Mouse (Mus musculus): Measurements from ENCODE around the gene Pih1d3. TPM values are rescaled to one million over a fixed set of nuclear protein-coding genes. Genes with fewer than 3 reads are reported as not detected.

Pih1d3 gene
- not detected in 2 replicates for polyA plus RNA-seq (2015; fragmentation: Nextera tagmentation; extraction: Ambion mirVana)

DNA sequence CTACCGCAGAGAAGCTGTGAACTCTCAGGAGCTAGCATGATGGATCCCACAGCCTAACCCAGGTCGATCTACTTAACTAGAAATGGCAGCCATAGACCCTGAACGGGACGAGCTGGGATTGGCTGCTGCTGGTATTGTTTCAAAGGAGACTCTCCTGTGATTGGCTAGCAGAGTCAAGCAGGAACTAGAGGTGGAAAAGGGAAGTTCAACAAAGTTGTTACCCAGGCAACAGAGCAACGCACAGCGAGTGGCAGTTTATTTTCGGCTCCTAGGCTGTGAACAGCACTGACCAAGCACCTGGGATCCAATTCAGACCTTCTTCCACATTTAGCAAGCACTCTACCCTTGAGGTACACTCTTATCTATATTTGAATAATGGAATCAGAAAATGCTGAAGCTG, at the start of gene Pih1d3, which contains the start of gene 4931428L18Rik:
TSS of gene Pih1d3 (plus strand) at position 275 of the 400 bp plus-strand sequence.
TSS of gene 4931428L18Rik (minus strand) at position 121 of the 400 bp plus-strand sequence.
- no peak for ATAC-seq
- Histone ChIP-seq H3K9me3 (replicated peaks; ENCODE audit: control insufficient read depth, low read length, poor library complexity, severe bottlenecking) (no peaks in the 10 kb centered on the region), H3K4me3 (ENCODE audit: low read depth, low read length) (no peak within 1 kb of the TSS), H3K4me2 (ENCODE audit: low read length) (no peak within 1 kb of the TSS), H3K27me3 (ENCODE audit: control insufficient read depth, insufficient read depth, low read depth, low read length) (no peaks in the 10 kb centered on the region), H3K4me1 (ENCODE audit: control insufficient read depth, insufficient read depth, low read length) (no peaks in the 10 kb centered on the region), H3K36me3 (ENCODE audit: control insufficient read depth, insufficient read depth, low read length) (no peaks in the 10 kb centered on the region), H3K27ac (ENCODE audit: low read length) (no peak within 1 kb of the TSS), H3K9ac (ENCODE audit: low read depth, low read length) (no peak within 1 kb of the TSS)
- WGBS = 92% methylated on average over 7 of the region's 7 CpGs

GRCm38 (mm10) chr1:31175401-31175800, 47.2 kb upstream of the Pih1d3 start:
- 75% methylated on average over 3 of the region's 3 CpGs for WGBS
- ATAC-seq = no peak
- H3K4me2 ChIP-seq (ENCODE audit: low read length) = no peak overlapping the region
- H3K27me3 ChIP-seq (ENCODE audit: control insufficient read depth, insufficient read depth, low read depth, low read length) = no peaks in the 10 kb centered on the region
- no peaks in the 10 kb centered on the region for H3K36me3 ChIP-seq (ENCODE audit: control insufficient read depth, insufficient read depth, low read length)
- no peaks in the 10 kb centered on the region for H3K4me1 ChIP-seq (ENCODE audit: control insufficient read depth, insufficient read depth, low read length)
- H3K4me3 ChIP-seq (ENCODE audit: low read depth, low read length) = no peak overlapping the region
- no peak overlapping the region for H3K27ac ChIP-seq (ENCODE audit: low read length)
- H3K9ac ChIP-seq (ENCODE audit: low read depth, low read length) = no peak overlapping the region
- H3K9me3 ChIP-seq (replicated peaks; ENCODE audit: control insufficient read depth, low read length, poor library complexity, severe bottlenecking) = no peaks in the 10 kb centered on the region

GRCm38 (mm10) chr1:31176101-31176500, 46.5 kb upstream of the Pih1d3 start, which contains the start of gene Lgsn:
TSS of gene Lgsn (plus strand) at chr1:31176401.
- WGBS = 76% methylated on average over 5 of the region's 5 CpGs
- ATAC-seq = no peak
- no peak within 1 kb of the TSS for H3K9ac ChIP-seq (ENCODE audit: low read depth, low read length)
- no peaks in the 10 kb centered on the region for H3K9me3 ChIP-seq (replicated peaks; ENCODE audit: control insufficient read depth, low read length, poor library complexity, severe bottlenecking)
- no peaks in the 10 kb centered on the region for H3K36me3 ChIP-seq (ENCODE audit: control insufficient read depth, insufficient read depth, low read length)
- no peak within 1 kb of the TSS for H3K27ac ChIP-seq (ENCODE audit: low read length)
- no peak within 1 kb of the TSS for H3K4me3 ChIP-seq (ENCODE audit: low read depth, low read length)
- H3K4me1 ChIP-seq (ENCODE audit: control insufficient read depth, insufficient read depth, low read length) = no peaks in the 10 kb centered on the region
- no peak within 1 kb of the TSS for H3K4me2 ChIP-seq (ENCODE audit: low read length)
- no peaks in the 10 kb centered on the region for H3K27me3 ChIP-seq (ENCODE audit: control insufficient read depth, insufficient read depth, low read depth, low read length)

DNA sequence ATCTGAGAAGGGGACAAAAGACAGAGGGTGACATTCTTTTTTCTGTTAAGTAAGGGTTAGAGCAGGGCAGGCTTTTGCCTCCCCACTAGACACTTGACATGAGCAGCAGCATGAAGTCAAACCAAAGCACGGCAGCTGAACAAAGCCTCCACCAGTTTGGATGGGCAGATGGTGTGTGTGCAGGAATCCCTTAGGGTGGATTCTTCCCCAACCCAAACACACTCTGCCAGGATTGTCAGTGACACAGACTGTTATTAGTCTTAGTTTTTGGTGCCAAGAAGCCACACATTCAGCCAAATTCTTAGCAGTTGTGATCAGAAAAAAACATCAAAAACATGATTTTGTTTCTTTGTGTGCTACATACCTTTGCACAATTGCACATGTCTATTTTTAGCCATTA, 44.4 kb upstream of the Pih1d3 start:
- H3K9ac ChIP-seq (ENCODE audit: low read depth, low read length) = no peak overlapping the region
- H3K4me2 ChIP-seq (ENCODE audit: low read length) = no peak overlapping the region
- no peaks in the 10 kb centered on the region for H3K9me3 ChIP-seq (replicated peaks; ENCODE audit: control insufficient read depth, low read length, poor library complexity, severe bottlenecking)
- no peaks in the 10 kb centered on the region for H3K4me1 ChIP-seq (ENCODE audit: control insufficient read depth, insufficient read depth, low read length)
- H3K36me3 ChIP-seq (ENCODE audit: control insufficient read depth, insufficient read depth, low read length) = no peaks in the 10 kb centered on the region
- ATAC-seq = no peak
- no peak overlapping the region for H3K27ac ChIP-seq (ENCODE audit: low read length)
- 18% methylated on average over 1 of the region's 1 CpGs for WGBS
- no peak overlapping the region for H3K4me3 ChIP-seq (ENCODE audit: low read depth, low read length)
- H3K27me3 ChIP-seq (ENCODE audit: control insufficient read depth, insufficient read depth, low read depth, low read length) = no peaks in the 10 kb centered on the region

- Histone ChIP-seq H3K27me3 (ENCODE audit: control insufficient read depth, insufficient read depth, low read depth, low read length) (no peaks in the 10 kb centered on the region), H3K4me1 (ENCODE audit: control insufficient read depth, insufficient read depth, low read length) (no peaks in the 10 kb centered on the region), H3K4me3 (ENCODE audit: low read depth, low read length) (no peak overlapping the region), H3K4me2 (ENCODE audit: low read length) (no peak overlapping the region), H3K9me3 (replicated peaks; ENCODE audit: control insufficient read depth, low read length, poor library complexity, severe bottlenecking) (no peaks in the 10 kb centered on the region), H3K27ac (ENCODE audit: low read length) (no peak overlapping the region), H3K36me3 (ENCODE audit: control insufficient read depth, insufficient read depth, low read length) (no peaks in the 10 kb centered on the region), H3K9ac (ENCODE audit: low read depth, low read length) (no peak overlapping the region)
- WGBS = 82% methylated on average over 10 of the region's 10 CpGs
- no peak for ATAC-seq
Observed at GRCm38 (mm10) chr1:31190237-31190866, 32.3 kb upstream of the Pih1d3 start.

- no peaks in the 10 kb centered on the region for H3K36me3 ChIP-seq (ENCODE audit: control insufficient read depth, insufficient read depth, low read length)
- no peak for ATAC-seq
Observed at GRCm38 (mm10) chr1:31195633-31196032, 27.0 kb upstream of the Pih1d3 start.

DNA sequence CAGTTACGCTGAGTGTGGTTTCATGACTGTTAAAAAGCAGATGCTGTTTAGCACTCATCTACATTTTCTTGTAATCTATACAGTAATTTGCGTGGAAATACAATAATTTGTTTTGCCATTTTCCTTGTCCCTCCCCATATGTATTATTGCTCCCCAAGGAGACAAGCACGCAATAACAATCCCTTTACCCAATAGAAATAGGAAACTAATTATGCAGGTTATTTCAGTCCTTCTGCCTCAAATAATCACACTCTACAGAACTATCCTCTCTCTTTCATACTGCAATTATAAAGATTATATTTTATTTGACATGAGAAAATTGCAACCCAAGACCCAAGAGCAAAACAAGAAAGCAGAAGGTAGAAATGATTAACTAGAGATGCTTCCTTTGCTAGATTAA, 25.7 kb upstream of the Pih1d3 start:
- no peak for ATAC-seq

More at GRCm38 (mm10) chr1:31195633-31196032, 27.0 kb upstream of the Pih1d3 start:
- no peaks in the 10 kb centered on the region for H3K27me3 ChIP-seq (ENCODE audit: control insufficient read depth, insufficient read depth, low read depth, low read length)
- H3K9me3 ChIP-seq (replicated peaks; ENCODE audit: control insufficient read depth, low read length, poor library complexity, severe bottlenecking) = no peaks in the 10 kb centered on the region
- H3K4me2 ChIP-seq (ENCODE audit: low read length) = no peak overlapping the region
- no peak overlapping the region for H3K27ac ChIP-seq (ENCODE audit: low read length)
- WGBS = 82% methylated on average over 1 of the region's 1 CpGs
- no peak overlapping the region for H3K9ac ChIP-seq (ENCODE audit: low read depth, low read length)
- H3K4me3 ChIP-seq (ENCODE audit: low read depth, low read length) = no peak overlapping the region
- H3K4me1 ChIP-seq (ENCODE audit: control insufficient read depth, insufficient read depth, low read length) = no peaks in the 10 kb centered on the region

GRCm38 (mm10) chr1:31203771-31204170, 18.9 kb upstream of the Pih1d3 start:
- H3K27me3 ChIP-seq (ENCODE audit: control insufficient read depth, insufficient read depth, low read depth, low read length) = no peaks in the 10 kb centered on the region
- no peak overlapping the region for H3K4me2 ChIP-seq (ENCODE audit: low read length)
- no peak overlapping the region for H3K4me3 ChIP-seq (ENCODE audit: low read depth, low read length)
- no peak overlapping the region for H3K27ac ChIP-seq (ENCODE audit: low read length)
- no peak overlapping the region for H3K9ac ChIP-seq (ENCODE audit: low read depth, low read length)
- no peaks in the 10 kb centered on the region for H3K4me1 ChIP-seq (ENCODE audit: control insufficient read depth, insufficient read depth, low read length)
- no peaks in the 10 kb centered on the region for H3K9me3 ChIP-seq (replicated peaks; ENCODE audit: control insufficient read depth, low read length, poor library complexity, severe bottlenecking)
- WGBS = 91% methylated on average over 10 of the region's 10 CpGs
- H3K36me3 ChIP-seq (ENCODE audit: control insufficient read depth, insufficient read depth, low read length) = no peaks in the 10 kb centered on the region
- no peak for ATAC-seq

More for the DNA sequence above, 25.7 kb upstream of the Pih1d3 start:
- Histone ChIP-seq H3K4me3 (ENCODE audit: low read depth, low read length) (no peak overlapping the region), H3K4me2 (ENCODE audit: low read length) (no peak overlapping the region), H3K9me3 (replicated peaks; ENCODE audit: control insufficient read depth, low read length, poor library complexity, severe bottlenecking) (no peaks in the 10 kb centered on the region), H3K27ac (ENCODE audit: low read length) (no peak overlapping the region), H3K36me3 (ENCODE audit: control insufficient read depth, insufficient read depth, low read length) (no peaks in the 10 kb centered on the region), H3K9ac (ENCODE audit: low read depth, low read length) (no peak overlapping the region), H3K27me3 (ENCODE audit: control insufficient read depth, insufficient read depth, low read depth, low read length) (no peaks in the 10 kb centered on the region), H3K4me1 (ENCODE audit: control insufficient read depth, insufficient read depth, low read length) (no peaks in the 10 kb centered on the region)
- 89% methylated on average over 3 of the region's 3 CpGs for WGBS

DNA sequence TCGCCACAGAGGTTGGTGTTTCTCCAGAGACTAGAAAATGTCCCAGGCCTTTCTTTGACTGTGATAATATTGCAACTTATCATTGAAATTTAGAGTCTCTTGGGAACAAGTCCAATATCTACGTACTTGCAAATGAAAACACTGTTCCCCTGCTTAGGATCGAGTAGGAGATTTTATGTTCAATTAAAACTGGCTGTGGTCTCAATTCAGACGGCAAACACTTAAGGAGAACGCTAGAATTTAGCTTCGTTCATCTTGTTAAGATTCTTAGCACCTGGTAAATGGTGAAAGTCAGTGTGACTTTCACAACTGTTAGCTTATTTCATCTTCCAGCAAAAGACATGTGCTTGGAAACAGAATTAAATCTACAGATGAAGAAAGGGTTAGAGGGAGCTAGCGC, 17.3 kb upstream of the Pih1d3 start:
- Histone ChIP-seq H3K36me3 (ENCODE audit: control insufficient read depth, insufficient read depth, low read length) (no peaks in the 10 kb centered on the region), H3K9ac (ENCODE audit: low read depth, low read length) (no peak overlapping the region), H3K4me3 (ENCODE audit: low read depth, low read length) (no peak overlapping the region), H3K9me3 (replicated peaks; ENCODE audit: control insufficient read depth, low read length, poor library complexity, severe bottlenecking) (no peaks in the 10 kb centered on the region), H3K27ac (ENCODE audit: low read length) (no peak overlapping the region), H3K4me1 (ENCODE audit: control insufficient read depth, insufficient read depth, low read length) (no peaks in the 10 kb centered on the region), H3K4me2 (ENCODE audit: low read length) (no peak overlapping the region), H3K27me3 (ENCODE audit: control insufficient read depth, insufficient read depth, low read depth, low read length) (no peaks in the 10 kb centered on the region)
- ATAC-seq = no peak
- 70% methylated on average over 7 of the region's 7 CpGs for WGBS
